Mouse (Mus musculus) spleen, adult 12 weeks (tissue): ENCODE results near the gene Dmc1.

Source experiments
- DNase-seq: peaks from one replicate; pipeline ENCODE4 v3.0.0; 2022; ENCODE audit warnings: low spot score

The Dmc1 gene

GRCm38 (mm10) chr15:79604990-79605665 lies at the start of gene Dmc1:
Gene Dmc1 (minus strand): TSS chr15:79605109.
- DNase-seq: no peak

- no peak for DNase-seq
Observed at GRCm38 (mm10) chr15:79651481-79651880, 46.6 kb upstream of the Dmc1 start.

DNA sequence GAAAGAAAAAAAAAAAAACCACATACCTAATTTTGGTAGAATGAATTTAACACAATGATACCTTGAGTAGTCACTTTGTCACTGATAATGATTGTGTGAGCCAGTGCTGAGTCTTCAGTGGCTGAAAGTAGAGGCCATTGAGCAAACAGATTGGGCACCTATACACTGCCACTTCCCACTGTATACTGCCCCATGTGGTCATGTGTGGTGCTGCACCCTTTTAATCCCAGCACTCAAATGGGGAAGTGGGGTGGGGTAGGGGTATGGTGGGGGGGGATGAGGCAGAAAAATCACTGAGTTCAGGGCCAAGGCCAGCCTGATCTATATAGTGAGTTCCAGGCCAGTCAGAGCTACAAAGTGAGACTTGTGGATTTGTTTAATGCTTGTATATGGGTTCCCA lies 45.7 kb upstream of the Dmc1 start:
- DNase-seq: peak; percentile 31

GRCm38 (mm10) chr15:79648130-79648529 lies 43.2 kb upstream of the Dmc1 start:
- DNase-seq: no peak

- DNase-seq: no peak
Observed at GRCm38 (mm10) chr15:79645483-79645882, 40.6 kb upstream of the Dmc1 start.

- no peak for DNase-seq
Observed at GRCm38 (mm10) chr15:79641135-79641817, 36.4 kb upstream of the Dmc1 start.

DNA sequence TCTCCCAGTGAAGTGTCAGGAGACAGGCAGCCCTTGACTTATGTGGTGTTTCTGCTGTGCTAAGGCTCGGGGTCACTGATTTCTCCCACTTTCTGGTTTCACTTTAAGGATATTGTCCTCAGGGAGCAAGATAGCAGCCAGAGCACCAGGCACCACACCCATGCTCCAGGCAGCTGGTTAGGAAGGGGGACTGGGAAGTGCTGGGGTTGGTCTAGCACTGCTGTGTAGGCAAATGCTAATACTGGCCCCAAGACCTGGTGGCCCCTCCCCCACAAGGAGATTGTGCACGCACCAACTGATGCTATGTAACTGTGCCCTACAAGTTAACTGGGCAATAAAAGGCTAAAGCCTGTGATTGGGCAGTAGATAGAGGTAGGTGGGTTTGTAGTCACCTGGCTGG lies 25.6 kb upstream of the Dmc1 start:
- no peak for DNase-seq

DNA sequence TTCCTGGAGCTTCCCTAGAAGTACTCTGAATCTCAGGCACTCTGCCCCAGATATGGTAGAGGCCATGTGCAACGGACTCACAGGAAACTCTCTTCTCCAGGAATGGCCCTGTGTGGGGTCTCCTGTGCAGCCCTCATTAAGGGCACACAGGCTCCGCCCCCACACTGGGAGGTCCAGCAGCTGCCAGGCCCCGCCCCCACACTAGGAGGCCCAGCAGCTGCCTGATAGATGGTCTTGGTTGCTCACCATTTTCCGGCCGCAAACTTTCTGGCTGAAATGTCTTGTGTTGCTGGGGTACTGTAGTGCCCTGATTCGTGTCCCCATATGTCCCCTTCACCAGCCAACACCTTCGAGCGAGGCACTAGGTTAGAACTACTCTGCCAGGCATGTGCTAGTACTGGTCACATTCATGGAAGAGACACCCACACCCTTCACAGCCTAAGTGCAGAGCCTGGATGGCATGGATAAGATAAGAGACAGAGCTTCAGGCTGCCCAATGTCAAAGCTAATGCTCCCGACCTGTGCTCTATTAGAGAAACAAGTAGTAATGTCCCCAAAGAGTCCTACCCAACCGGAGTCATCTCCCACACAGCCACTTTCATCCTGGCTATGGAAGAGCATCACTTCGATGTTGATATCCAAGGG lies 15.0 kb upstream of the Dmc1 start:
- DNase-seq: no peak

DNA sequence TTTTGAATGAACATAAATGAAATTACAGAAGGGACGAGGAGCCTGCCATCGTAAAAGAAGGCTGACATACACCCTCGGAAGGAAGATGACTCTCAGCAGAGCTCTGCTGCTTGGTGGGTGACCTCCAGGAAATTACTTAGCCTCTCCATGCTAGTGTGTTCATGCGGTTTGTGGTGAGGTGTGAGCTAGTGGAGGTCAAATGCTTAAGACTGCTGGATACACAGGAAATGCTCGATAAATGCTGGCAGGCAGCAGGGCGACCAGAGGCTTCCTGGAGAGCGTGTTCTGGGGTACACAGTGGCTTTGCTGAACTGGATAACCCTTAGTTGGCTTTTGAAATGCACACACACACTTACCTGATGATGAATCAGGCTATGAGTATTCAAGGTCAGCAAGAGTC lies 13.5 kb upstream of the Dmc1 start:
- no peak for DNase-seq

- no peak for DNase-seq
Observed at GRCm38 (mm10) chr15:79617135-79617534, 12.2 kb upstream of the Dmc1 start.

DNA sequence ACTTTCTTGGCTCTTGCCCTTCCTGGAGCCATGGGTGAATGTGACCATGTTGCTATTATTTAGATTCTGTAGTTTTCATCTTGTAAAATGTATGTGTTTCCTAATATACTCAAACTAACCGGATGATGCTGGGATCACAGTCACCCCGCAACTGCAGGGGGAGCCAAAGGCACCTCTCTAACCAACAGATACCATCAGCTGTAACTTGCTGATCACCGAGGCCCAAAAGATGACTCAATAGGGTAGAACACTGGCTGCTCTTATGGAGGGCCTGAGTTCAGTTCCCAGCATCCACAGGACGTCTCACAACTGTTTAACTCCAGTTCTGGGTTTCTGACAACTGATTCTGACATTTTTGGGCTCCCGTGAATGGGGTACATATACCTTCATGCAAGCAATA lies 11.8 kb upstream of the Dmc1 start:
- no peak for DNase-seq

DNA sequence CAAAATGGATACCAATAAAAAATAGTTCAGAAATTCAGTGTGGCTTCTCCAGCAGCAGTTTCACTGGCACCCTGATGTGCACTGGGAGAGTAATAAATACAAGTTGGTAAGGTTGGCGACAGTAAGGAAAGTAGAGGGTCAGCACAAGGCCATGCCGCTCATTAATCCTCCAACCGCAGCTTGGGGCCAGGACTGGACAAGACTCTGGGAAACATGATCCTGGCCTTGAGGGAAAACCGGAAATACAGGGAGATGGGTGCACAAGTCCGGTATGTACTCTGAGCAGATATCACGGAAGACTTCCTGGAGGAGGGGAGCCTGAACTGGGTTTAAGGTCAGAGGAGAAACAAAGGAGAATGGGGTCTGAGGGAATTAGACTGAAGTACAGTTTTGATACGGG lies 10.6 kb upstream of the Dmc1 start:
- no peak for DNase-seq

DNA sequence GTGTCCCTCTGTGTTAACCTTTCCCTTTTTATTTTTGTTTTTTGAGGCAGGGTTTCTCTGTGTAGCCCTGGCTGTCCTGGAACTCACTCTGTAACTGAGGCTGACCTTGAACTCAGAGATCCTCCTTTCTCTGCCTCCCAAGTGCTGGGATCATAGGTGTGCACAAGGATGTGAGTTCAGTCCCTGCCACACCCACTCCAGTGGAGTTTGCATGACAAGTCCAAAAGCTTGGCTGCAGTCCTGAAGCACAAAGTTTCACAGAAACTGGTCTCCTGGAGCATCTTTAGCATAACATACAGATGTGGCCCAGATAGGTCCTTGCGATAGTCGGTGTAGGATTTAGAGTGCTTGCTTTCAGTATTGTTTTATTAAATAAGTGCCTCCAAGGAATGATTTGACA lies 4.3 kb upstream of the Dmc1 start:
- DNase-seq: no peak

- DNase-seq: no peak
Observed at GRCm38 (mm10) chr15:79608214-79608613, 3.3 kb upstream of the Dmc1 start.

DNA sequence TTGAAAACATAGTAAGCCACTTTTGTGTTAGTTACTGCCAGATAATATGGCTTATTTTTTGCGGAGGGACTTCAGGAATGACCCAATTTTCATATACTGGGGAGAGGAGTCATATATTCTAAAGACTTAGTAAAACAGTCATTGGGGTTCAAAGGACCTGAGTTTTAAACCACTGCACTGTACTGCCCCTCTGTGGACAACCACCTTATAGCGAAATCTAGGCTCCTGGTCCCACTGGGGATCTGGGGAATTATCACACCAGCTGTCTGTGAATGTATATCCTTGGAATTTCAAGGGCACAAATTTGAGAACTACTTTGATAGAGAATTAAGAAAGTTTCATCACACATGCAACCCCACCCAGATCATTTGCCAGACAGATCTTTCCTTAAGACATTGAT lies 2.8 kb upstream of the Dmc1 start:
- no peak for DNase-seq

DNA sequence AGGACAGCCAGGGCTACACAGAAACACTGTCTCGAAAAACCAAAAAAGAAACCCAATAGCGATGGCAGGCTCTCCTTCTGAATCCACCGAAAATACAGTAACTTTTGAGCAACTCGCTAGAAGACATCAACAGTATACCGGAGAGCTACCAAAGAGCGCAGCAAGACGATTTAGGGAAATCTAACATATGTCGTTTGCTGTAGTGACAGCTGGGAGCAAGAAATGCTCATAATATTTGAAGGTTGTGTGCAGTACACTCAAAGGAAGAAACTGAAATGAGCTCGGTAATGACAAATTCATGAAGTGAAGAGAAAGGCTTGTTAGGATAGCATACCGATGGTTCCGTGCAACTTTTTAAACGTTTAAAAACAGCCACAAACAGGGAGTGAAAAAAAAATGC lies 1.3 kb upstream of the Dmc1 start:
- DNase-seq: no peak

- no peak for DNase-seq
Observed at GRCm38 (mm10) chr15:79600176-79600575, 4.7 kb downstream of the Dmc1 start.

GRCm38 (mm10) chr15:79598715-79599114 lies 6.2 kb downstream of the Dmc1 start:
- no peak for DNase-seq

DNA sequence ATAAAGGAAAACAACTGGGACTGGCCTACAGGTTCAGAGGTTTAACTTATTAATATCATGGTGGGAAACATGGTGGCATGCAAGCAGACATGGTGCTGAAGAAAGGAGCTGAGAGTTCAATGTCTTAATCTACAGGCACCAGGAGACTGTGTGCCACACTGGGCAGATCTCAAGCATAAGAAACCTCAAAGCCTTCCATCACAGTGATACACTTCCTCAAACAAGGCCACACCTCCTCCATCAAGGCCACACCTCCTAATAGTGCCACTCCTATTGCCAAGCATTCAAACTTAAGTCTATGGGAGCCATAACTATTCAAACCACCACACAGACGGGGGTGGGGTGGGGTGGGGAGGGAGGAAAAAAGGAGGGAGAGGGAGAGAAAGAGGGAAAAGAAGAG lies 23.3 kb downstream of the Dmc1 start:
- DNase-seq: no peak

- DNase-seq: no peak
Observed at GRCm38 (mm10) chr15:79577671-79578426, 27.1 kb downstream of the Dmc1 start.

DNA sequence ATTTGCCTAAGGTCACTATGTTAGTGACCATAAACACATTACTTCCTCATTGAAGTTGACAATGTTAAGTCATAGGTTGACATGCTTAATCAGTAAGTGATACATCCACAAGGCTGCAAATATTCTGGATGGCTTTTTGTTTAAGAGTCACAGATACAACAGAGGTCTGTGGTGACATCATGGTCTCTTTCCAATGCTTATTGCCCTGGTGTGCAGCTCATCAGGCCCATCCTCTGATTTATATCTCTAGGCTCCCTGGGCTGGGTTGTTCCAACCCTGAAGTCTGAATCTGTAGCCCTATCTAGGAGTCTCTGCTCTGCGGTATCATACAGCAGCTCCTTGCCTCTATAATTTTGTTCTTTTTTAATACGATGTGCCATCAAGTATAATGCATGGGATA lies 28.0 kb downstream of the Dmc1 start:
- no peak for DNase-seq

GRCm38 (mm10) chr15:79575543-79576222 lies 29.2 kb downstream of the Dmc1 start:
- DNase-seq: no peak
